Mouse (Mus musculus) Patski (cell line): ENCODE results near the gene Ncln. TPM values are rescaled to one million over a fixed set of nuclear protein-coding genes. Genes with fewer than 3 reads are reported as not detected.

ENCODE experiments used
- ATAC-seq: fragments of 100-300 bp; one replicate; pipeline ENCODE4 v1.8.0; 2021
- CTCF ChIA-PET: fragments of 350-600 bp; sonication (Branson Sonifier 250); formaldehyde crosslinking; loops from one replicate; lab custom pipeline; 2022; ENCODE audit warnings: inconsistent platforms; lab: Charles Lee
- POLR2A ChIA-PET: fragments of 350-600 bp; sonication (Branson Sonifier 250); formaldehyde crosslinking; loops from one replicate; lab custom pipeline; 2022; ENCODE audit warnings: antibody characterized with exemption, inconsistent platforms; lab: Charles Lee
- DNase-seq: peaks from one replicate; pipeline ENCODE4 v3.0.0-alpha.2; 2011; ENCODE audit warnings: low read depth, low spot score
- H3K27me3 ChIP-seq: fragments of 371-371 bp; one replicate; pipeline ENCODE4 v1.5.1; 2021
- CTCF ChIP-seq: fragments of 100-300 bp; IDR thresholded peaks from one replicate; pipeline ENCODE4 v1.5.1; 2021
- in situ Hi-C: fragments of 300-500 bp; cut with MboI; formaldehyde crosslinking; loops from 3 replicates; pipeline ENCODE4 v1.11.1; 2018; ENCODE audit warnings: low pct_unique_long_range_greater_than_20kb, mixed read lengths
- polyA plus RNA-seq: library from polyadenylated mRNA; unstranded; gene quantifications from one replicate; pipeline ENCODE4 v1.2.3, GENCODE M21; 2021

Gene Ncln
- polyA plus RNA-seq, 1 experiment from 2014 or later = 104 TPM

DNA sequence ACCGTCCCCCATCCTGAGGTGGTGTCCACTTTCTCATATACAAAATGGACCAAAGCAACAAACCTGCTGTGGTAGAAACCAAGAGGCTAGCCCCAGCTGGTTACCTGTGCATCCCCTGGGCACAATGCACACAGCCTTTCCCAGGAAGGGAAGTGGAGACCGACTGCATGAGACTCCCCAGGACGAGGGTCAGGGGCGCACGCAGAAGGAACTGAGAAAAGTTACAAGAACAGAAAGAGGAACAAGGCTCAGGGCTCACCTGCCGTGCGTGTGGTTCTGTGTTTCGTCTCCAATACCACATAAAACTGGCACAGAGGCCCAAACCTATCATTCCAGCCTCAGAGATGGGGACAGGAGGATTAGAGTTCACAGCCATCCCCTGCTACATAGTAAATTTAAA lies 21.0 kb upstream of the Ncln start:
- ChIA-PET CTCF (interaction anchor here (1.4 kb wide), 1 partner anchor 9 kb away, joined by 3 read pairs; no protein-coding TSS in a partner anchor), POLR2A (no interaction called here)
- in situ Hi-C loops = no loop called here
- peaks cover 8% of the 10 kb centered on the region for H3K27me3 ChIP-seq
- DNase-seq (no peak), ATAC-seq (no peak)
- no peak for TF ChIP-seq CTCF

DNA sequence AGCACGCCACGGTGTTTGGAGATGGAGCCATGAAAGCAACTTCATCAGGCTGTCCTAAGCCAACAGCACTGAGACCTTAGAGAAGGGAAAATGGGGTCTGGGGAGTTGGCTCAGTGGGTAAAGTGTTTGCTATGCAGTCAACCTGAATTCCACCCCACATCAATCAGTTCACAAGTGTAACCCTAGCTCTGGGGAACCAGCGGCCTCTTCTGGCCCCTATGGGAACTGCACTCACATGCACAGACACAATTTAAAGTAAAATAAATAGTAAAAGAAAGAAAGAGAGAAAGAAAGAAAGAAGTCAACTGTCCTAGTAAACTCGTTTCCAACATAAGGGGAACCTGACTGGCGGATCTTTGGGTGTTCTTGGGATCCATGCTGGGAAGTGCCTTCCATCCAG lies 17.6 kb upstream of the Ncln start:
- ChIA-PET CTCF (no interaction called here), POLR2A (interaction anchor here (1.2 kb wide), 1 partner anchor 8 kb away, joined by 3 read pairs; no protein-coding TSS in a partner anchor)
- no peak for ATAC-seq
- no peak for TF ChIP-seq CTCF
- H3K27me3 ChIP-seq = peaks cover 18% of the 10 kb centered on the region
- DNase-seq = no peak
- in situ Hi-C loops = no loop called here

DNA sequence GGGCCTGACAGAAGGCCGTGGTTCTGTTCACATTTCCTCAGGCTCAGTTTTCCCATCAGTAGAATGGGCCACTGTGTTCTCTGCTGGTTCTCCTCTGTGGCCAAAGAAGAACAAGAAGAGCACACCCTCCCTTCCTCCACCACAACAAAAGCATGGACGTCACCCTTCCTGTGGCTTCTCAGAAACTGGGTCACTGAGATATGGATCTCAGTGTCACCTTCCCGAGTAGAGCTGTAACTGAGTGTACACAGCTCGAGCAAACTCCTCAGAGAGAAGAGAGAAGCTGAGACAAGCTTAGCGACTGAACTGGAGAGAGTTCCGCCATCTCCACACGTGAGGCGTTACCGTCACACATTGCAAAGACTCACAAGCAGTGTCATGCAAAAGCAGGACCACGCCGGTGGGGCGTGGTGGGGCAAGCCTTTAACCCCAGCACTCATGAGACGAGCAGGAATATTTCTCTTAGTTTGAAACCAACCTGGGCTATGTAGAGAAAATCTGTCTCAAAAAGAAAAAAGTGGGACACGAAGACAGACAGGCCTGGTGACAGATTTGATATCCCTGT lies 14.1 kb upstream of the Ncln start:
- no peak for ATAC-seq
- in situ Hi-C loops = no loop called here
- no peak for TF ChIP-seq CTCF
- ChIA-PET POLR2A (no interaction called here), CTCF (interaction anchor here (1.3 kb wide), 1 partner anchor 9 kb away, joined by 3 read pairs; no protein-coding TSS in a partner anchor)
- peaks cover 20% of the 10 kb centered on the region for H3K27me3 ChIP-seq
- DNase-seq = no peak

DNA sequence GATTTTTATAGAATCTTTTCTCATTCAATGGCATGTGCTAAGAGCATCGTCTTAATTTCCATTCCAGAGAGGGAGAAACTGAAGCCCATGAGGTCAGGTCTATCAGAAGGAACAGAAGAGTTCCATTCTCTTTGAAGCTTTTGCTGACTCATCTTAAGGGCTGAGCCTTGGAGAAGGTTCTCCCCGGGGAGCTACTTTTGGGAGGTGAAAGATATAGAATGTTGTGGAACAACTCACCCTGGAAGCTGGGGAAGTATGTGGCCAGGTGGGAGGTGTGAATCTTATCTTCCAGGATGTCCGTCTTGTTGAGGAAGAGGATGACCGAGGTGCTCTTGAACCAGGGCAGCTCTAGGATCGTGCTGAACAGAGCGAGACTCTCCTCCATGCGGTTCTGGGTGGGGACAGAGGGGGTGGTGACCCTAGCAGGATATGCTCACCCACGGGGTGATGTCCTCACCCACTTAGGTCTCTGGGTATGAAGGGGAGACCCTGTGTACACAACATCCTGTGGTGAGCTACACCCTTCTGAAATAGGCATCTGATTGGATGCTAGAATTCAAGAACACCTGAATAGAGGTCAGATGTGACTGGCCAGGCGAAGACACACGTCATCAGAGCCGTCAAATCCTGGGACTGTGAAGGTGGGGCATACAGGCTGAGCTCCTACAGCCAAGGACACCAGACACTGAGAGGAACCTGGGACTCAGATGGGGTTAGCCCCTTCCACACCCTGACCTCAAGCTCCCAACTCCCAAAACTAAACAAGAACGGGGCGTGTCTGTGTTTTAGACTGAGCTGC lies 11.7 kb upstream of the Ncln start:
- POLR2A ChIA-PET = no interaction called here
- TF ChIP-seq CTCF = no peak
- DNase-seq (no peak), ATAC-seq (no peak)
- peaks cover 28% of the 10 kb centered on the region for H3K27me3 ChIP-seq
- CTCF ChIA-PET = interaction anchor here (1.0 to 1.3 kb wide), 3 partner anchors 11 to 44 kb away, joined by 3 to 5 read pairs (median 3); no protein-coding TSS in a partner anchor
- in situ Hi-C loops = loop anchor here (5.0 to 10.0 kb wide), 2 partner anchors 94 to 657 kb away; partner anchors contain the start of gene Tle6

DNA sequence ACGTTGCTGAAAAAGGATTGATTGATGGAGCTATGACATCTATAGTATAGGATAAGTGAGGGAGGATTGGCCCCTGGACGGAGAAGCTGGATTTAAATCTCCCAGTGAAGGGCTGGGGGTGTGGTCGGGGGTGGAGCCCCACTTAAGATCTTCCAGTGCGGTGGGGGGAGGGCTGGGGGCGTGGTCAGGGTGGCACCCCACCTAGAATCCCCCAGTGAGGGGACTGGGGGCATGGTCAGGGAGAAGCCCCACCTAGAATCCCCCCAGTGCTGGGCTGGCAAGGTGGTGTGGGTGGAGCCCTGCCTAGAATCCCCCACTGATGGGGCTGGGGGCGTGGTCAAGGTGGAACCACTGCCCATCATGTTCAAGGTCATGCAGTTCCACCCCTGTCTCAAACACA lies 10.9 kb upstream of the Ncln start:
- ChIA-PET POLR2A (no interaction called here), CTCF (interaction anchor here (1.2 kb wide), 1 partner anchor 44 kb away, joined by 4 read pairs; no protein-coding TSS in a partner anchor)
- H3K27me3 ChIP-seq = peaks cover 22% of the 10 kb centered on the region
- DNase-seq (no peak), ATAC-seq (no peak)
- in situ Hi-C loops = loop anchor here (5.0 to 10.0 kb wide), 2 partner anchors 95 to 658 kb away; partner anchors contain the start of gene Tle6
- no peak for TF ChIP-seq CTCF

DNA sequence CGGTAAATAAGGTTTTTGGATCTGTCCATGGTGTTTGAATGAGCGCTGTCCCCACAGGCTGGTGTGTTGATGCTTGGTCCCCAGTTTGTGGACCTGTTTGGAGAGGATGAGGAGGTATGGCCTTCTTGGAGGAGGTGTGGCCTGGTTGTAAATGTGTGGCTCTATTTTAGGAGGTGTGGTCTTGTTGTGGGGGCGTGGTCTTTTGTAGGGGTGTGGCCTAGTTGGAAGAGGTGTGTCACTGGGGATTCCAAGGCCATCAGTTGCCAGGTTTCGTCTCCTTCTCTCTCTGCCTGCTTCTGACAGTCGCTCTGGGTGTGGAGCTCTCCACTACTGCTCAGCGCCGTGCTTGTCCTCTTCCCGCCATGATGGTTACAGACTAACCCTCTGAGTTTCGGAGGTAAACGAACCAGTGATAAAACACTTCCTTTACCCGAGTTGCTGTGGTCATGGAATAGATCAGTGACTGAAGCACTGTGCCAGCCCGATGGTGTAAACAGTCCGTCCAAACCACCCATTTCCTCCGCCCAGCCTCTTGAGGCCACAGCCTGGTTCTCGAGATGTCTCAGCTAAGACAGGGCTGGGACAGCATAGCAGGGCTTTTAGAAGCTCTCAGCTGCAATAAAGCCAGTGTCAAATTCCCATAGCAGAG lies 8.9 kb upstream of the Ncln start:
- CTCF ChIA-PET = interaction anchor here (1.3 kb wide), 1 partner anchor 50 kb away, joined by 3 read pairs; no protein-coding TSS in a partner anchor
- no peak for TF ChIP-seq CTCF
- ATAC-seq (no peak), DNase-seq (no peak)
- in situ Hi-C loops = loop anchor here (5.0 to 10.0 kb wide), 2 partner anchors 97 to 660 kb away; partner anchors contain the start of gene Tle6
- H3K27me3 ChIP-seq = peaks cover 17% of the 10 kb centered on the region
- POLR2A ChIA-PET = interaction anchor here (0.9 kb wide), 1 partner anchor 9 kb away, joined by 3 read pairs; no protein-coding TSS in a partner anchor

DNA sequence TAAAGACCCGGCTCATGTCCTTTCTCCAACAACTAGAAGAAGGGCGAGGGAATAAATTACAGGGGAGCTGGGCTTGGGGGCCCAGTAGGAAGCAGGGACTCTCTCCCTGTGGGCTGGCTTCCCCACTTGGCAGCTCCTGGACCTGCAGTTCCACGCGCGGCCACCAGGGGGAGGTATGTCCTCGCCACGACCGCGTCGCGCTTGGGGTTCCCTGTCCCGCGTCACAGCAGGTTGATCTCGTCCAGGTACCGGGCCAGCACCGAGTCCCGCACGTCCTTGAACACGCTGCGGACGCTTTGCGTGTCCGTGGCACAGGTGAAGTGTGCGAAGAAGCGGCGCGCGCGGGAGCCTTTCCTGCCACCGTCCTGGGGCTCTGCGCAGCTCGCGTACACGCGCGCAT lies 6.5 kb upstream of the Ncln start:
- no peak for DNase-seq
- peaks cover 8% of the 10 kb centered on the region for H3K27me3 ChIP-seq
- ChIA-PET CTCF (interaction anchor here (1.2 to 3.6 kb wide), 6 partner anchors 21 to 53 kb away, joined by 3 to 31 read pairs (median 4); no protein-coding TSS in a partner anchor), POLR2A (interaction anchor here (1.1 kb wide), 1 partner anchor 128 kb away, joined by 4 read pairs; no protein-coding TSS in a partner anchor)
- peak; percentile 26 for ATAC-seq
- no peak for TF ChIP-seq CTCF
- in situ Hi-C loops = loop anchor here (10.0 kb wide), 1 partner anchor 662 kb away; no protein-coding TSS in a partner anchor

DNA sequence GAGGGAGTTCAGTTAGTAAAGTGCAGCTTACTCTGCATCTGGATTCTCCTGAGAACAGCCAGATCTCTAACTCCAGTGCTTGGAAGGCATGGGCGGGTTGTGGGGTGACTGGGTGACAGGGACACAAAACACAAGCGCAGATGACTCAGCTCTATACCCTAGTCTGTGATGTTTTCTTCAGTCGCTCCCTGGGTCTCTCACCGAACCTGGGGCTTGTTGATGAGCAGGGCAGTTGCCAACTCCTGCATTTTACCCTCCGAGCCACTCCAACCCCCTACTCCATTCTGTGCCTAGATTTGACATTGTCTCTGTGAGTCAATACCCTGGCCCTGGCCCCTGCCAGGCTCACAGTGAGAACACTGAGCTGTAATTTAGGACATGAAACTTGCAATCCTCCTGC lies 5.7 kb upstream of the Ncln start:
- CTCF ChIA-PET = interaction anchor here (0.6 to 3.6 kb wide), 5 partner anchors 34 to 670 kb away, joined by 3 to 31 read pairs (median 5); no protein-coding TSS in a partner anchor
- ATAC-seq (no peak), DNase-seq (no peak)
- TF ChIP-seq CTCF = no peak
- POLR2A ChIA-PET = interaction anchor here (1.1 kb wide), 1 partner anchor 128 kb away, joined by 4 read pairs; no protein-coding TSS in a partner anchor
- in situ Hi-C loops = loop anchor here (10.0 kb wide), 1 partner anchor 663 kb away; no protein-coding TSS in a partner anchor
- peaks cover 8% of the 10 kb centered on the region for H3K27me3 ChIP-seq

DNA sequence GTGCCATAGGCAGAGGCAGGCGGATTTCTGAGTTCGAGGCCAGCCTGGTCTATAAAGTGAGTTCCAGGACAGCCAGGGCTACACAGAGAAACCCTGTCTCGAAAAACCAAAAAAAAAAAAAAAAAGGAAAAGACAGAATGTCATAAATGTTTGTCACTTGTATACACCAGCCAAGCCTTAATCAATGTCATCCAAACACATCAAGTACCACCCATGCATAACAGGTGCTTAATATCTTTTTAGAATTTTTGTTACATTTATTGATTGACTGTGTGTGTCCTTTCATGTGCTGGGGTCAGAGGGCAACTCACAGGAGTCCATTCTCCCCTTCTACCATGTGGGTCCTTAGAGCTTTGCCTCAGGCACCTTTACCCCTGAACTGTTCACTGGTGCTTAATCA lies 3.8 kb upstream of the Ncln start, which contains the start of gene S1pr4:
S1pr4 (minus strand) TSS at position 101 of the 400 bp plus-strand sequence.
- CTCF ChIA-PET = interaction anchor here (3.6 kb wide), 1 partner anchor 51 kb away, joined by 31 read pairs; no protein-coding TSS in a partner anchor
- in situ Hi-C loops = loop anchor here (10.0 kb wide), 1 partner anchor 665 kb away; no protein-coding TSS in a partner anchor
- no peak for ATAC-seq
- no peak for TF ChIP-seq CTCF
- POLR2A ChIA-PET = no interaction called here
- peaks cover 8% of the 10 kb centered on the region for H3K27me3 ChIP-seq
- no peak for DNase-seq
